Mouse (Mus musculus) hindbrain, embryonic 15.5 days (tissue): Measurements from ENCODE around the gene Wdfy3. TPM values are rescaled to one million over a fixed set of nuclear protein-coding genes. Genes with fewer than 3 reads are reported as not detected.

Source experiments
- ATAC-seq: fragments of 200-750 bp; cut with Nextera tagmentation; 2 replicates; pipeline ENCODE4 v1.8.0; 2017; ENCODE audit warnings: low read depth, moderate number of reproducible peaks, moderate TSS enrichment; ENCODE audit not compliant: low FRiP score
- H3K27ac ChIP-seq: fragments of 300-500 bp; sonication (generic); replicated peaks from 2 replicates; pipeline ENCODE4 v1.5.1; 2015; ENCODE audit warnings: mild to moderate bottlenecking, inconsistent platforms
- H3K27me3 ChIP-seq: fragments of 300-500 bp; sonication (generic); 2 replicates; pipeline ENCODE4 v1.6.1; 2015; ENCODE audit warnings: control low read depth, inconsistent platforms
- H3K36me3 ChIP-seq: fragments of 300-500 bp; sonication (generic); 2 replicates; pipeline ENCODE4 v1.6.1; 2015; ENCODE audit warnings: control low read depth, inconsistent platforms
- H3K4me1 ChIP-seq: fragments of 300-500 bp; sonication (generic); replicated peaks from 2 replicates; pipeline ENCODE4 v1.6.1; 2015; ENCODE audit warnings: control low read depth, inconsistent platforms
- H3K4me2 ChIP-seq: fragments of 300-500 bp; sonication (generic); 2 replicates; pipeline ENCODE4 v1.6.1; 2015; ENCODE audit warnings: moderate library complexity, mild to moderate bottlenecking, inconsistent platforms
- H3K4me3 ChIP-seq: fragments of 300-500 bp; sonication (generic); 2 replicates; pipeline ENCODE4 v1.5.1; 2015; ENCODE audit warnings: mild to moderate bottlenecking, inconsistent platforms
- H3K9ac ChIP-seq: fragments of 300-500 bp; sonication (generic); 2 replicates; pipeline ENCODE4 v1.6.1; 2015; ENCODE audit warnings: inconsistent platforms
- H3K9me3 ChIP-seq: fragments of 300-500 bp; sonication (generic); 2 replicates; pipeline ENCODE4 v1.6.1; 2016; ENCODE audit warnings: control low read depth, inconsistent platforms
- WGBS: fragments of 180-500 bp; shearing (Covaris S2); methylation state at CpG from one replicate; pipeline ENCODE4 v1.1.7; 2015; 5-methylcytosine and 5-hydroxymethylcytosine counted together
- polyA plus RNA-seq: library from polyadenylated mRNA; unstranded; fragments of >200 nt; fragmentation: Nextera tagmentation; extraction: Ambion mirVana; gene quantifications from 2 replicates; pipeline ENCODE4 v1.2.1, GENCODE M21; 2015

Wdfy3 gene
- polyA plus RNA-seq, 1 experiment from 2014 or later = 27.4 TPM

- no peak overlapping the region for H3K27ac ChIP-seq
- no peak overlapping the region for H3K4me2 ChIP-seq
- 91% methylated on average over 13 of the region's 13 CpGs for WGBS
- no peak for ATAC-seq
- H3K4me1 ChIP-seq = peaks cover 5% of the 10 kb centered on the region
- no peak overlapping the region for H3K9ac ChIP-seq
- no peak overlapping the region for H3K4me3 ChIP-seq
- no peaks in the 10 kb centered on the region for H3K9me3 ChIP-seq
- H3K36me3 ChIP-seq = peaks cover 30% of the 10 kb centered on the region
- H3K27me3 ChIP-seq = no peaks in the 10 kb centered on the region
These were observed 110.4 kb downstream of the Wdfy3 start for GRCm38 (mm10) chr5:101959369-101959768.

GRCm38 (mm10) chr5:101958941-101959340 is 110.8 kb downstream of the Wdfy3 start:
- no peak for ATAC-seq
- Histone ChIP-seq H3K27me3 (no peaks in the 10 kb centered on the region), H3K4me1 (peaks cover 5% of the 10 kb centered on the region), H3K27ac (no peak overlapping the region), H3K4me2 (no peak overlapping the region), H3K36me3 (peaks cover 30% of the 10 kb centered on the region), H3K9me3 (no peaks in the 10 kb centered on the region), H3K4me3 (no peak overlapping the region), H3K9ac (no peak overlapping the region)
- WGBS = 71% methylated on average over 4 of the region's 4 CpGs

GRCm38 (mm10) chr5:101957419-101957818 is 112.3 kb downstream of the Wdfy3 start:
- no peak overlapping the region for H3K9ac ChIP-seq
- no peaks in the 10 kb centered on the region for H3K27me3 ChIP-seq
- 89% methylated on average over 8 of the region's 8 CpGs for WGBS
- H3K9me3 ChIP-seq = no peaks in the 10 kb centered on the region
- no peak overlapping the region for H3K27ac ChIP-seq
- peaks cover 37% of the 10 kb centered on the region for H3K36me3 ChIP-seq
- no peaks in the 10 kb centered on the region for H3K4me1 ChIP-seq
- H3K4me3 ChIP-seq = no peak overlapping the region
- ATAC-seq = no peak
- H3K4me2 ChIP-seq = no peak overlapping the region

GRCm38 (mm10) chr5:101954393-101955340 is 115.1 kb downstream of the Wdfy3 start:
- Histone ChIP-seq H3K27me3 (no peaks in the 10 kb centered on the region), H3K4me2 (no peak overlapping the region), H3K9me3 (no peaks in the 10 kb centered on the region), H3K4me1 (no peaks in the 10 kb centered on the region), H3K27ac (no peak overlapping the region), H3K4me3 (no peak overlapping the region), H3K9ac (no peak overlapping the region), H3K36me3 (peaks cover 45% of the 10 kb centered on the region)
- 85% methylated on average over 16 of the region's 16 CpGs for WGBS
- ATAC-seq = no peak

- no peak overlapping the region for H3K9ac ChIP-seq
- no peak overlapping the region for H3K27ac ChIP-seq
- no peak overlapping the region for H3K4me2 ChIP-seq
- no peaks in the 10 kb centered on the region for H3K4me1 ChIP-seq
- H3K9me3 ChIP-seq = no peaks in the 10 kb centered on the region
- no peak for ATAC-seq
- H3K4me3 ChIP-seq = no peak overlapping the region
- no peaks in the 10 kb centered on the region for H3K27me3 ChIP-seq
- peaks cover 60% of the 10 kb centered on the region for H3K36me3 ChIP-seq
- 83% methylated on average over 1 of the region's 1 CpGs for WGBS
These were observed 117.8 kb downstream of the Wdfy3 start for GRCm38 (mm10) chr5:101951918-101952317.

GRCm38 (mm10) chr5:101949323-101949722 is 120.4 kb downstream of the Wdfy3 start:
- no peaks in the 10 kb centered on the region for H3K27me3 ChIP-seq
- no peak overlapping the region for H3K4me2 ChIP-seq
- no peak overlapping the region for H3K4me3 ChIP-seq
- no peak overlapping the region for H3K27ac ChIP-seq
- peaks cover 57% of the 10 kb centered on the region for H3K36me3 ChIP-seq
- H3K9me3 ChIP-seq = no peaks in the 10 kb centered on the region
- no peaks in the 10 kb centered on the region for H3K4me1 ChIP-seq
- WGBS = 63% methylated on average over 8 of the region's 8 CpGs
- H3K9ac ChIP-seq = no peak overlapping the region
- ATAC-seq = no peak

- Histone ChIP-seq H3K9ac (no peak overlapping the region), H3K4me1 (no peaks in the 10 kb centered on the region), H3K4me2 (no peak overlapping the region), H3K4me3 (no peak overlapping the region), H3K27ac (no peak overlapping the region), H3K27me3 (no peaks in the 10 kb centered on the region), H3K9me3 (no peaks in the 10 kb centered on the region), H3K36me3 (peaks cover 62% of the 10 kb centered on the region)
- no peak for ATAC-seq
- 91% methylated on average over 7 of the region's 7 CpGs for WGBS
These were observed 121.1 kb downstream of the Wdfy3 start for GRCm38 (mm10) chr5:101948641-101949040.

- H3K36me3 ChIP-seq = peaks cover 71% of the 10 kb centered on the region
- no peak overlapping the region for H3K27ac ChIP-seq
- ATAC-seq = no peak
- 92% methylated on average over 5 of the region's 5 CpGs for WGBS
- H3K27me3 ChIP-seq = no peaks in the 10 kb centered on the region
- no peaks in the 10 kb centered on the region for H3K4me1 ChIP-seq
- no peaks in the 10 kb centered on the region for H3K9me3 ChIP-seq
- H3K4me2 ChIP-seq = no peak overlapping the region
- no peak overlapping the region for H3K9ac ChIP-seq
- no peak overlapping the region for H3K4me3 ChIP-seq
These were observed 124.0 kb downstream of the Wdfy3 start for GRCm38 (mm10) chr5:101945731-101946130.

GRCm38 (mm10) chr5:101937909-101938596 is 131.7 kb downstream of the Wdfy3 start:
- H3K9ac ChIP-seq = no peak overlapping the region
- H3K9me3 ChIP-seq = no peaks in the 10 kb centered on the region
- H3K27me3 ChIP-seq = no peaks in the 10 kb centered on the region
- H3K4me3 ChIP-seq = no peak overlapping the region
- no peak overlapping the region for H3K4me2 ChIP-seq
- H3K36me3 ChIP-seq = peaks cover 66% of the 10 kb centered on the region
- WGBS = 92% methylated on average over 13 of the region's 13 CpGs
- no peak for ATAC-seq
- H3K4me1 ChIP-seq = peaks cover 6% of the 10 kb centered on the region; the same call in 1 of the 2 replicates
- no peak overlapping the region for H3K27ac ChIP-seq

- no peak for ATAC-seq
- Histone ChIP-seq H3K4me1 (peaks cover 6% of the 10 kb centered on the region; the same call in 1 of the 2 replicates), H3K9ac (no peak overlapping the region), H3K36me3 (peaks cover 60% of the 10 kb centered on the region), H3K4me3 (no peak overlapping the region), H3K4me2 (no peak overlapping the region), H3K27ac (no peak overlapping the region), H3K9me3 (no peaks in the 10 kb centered on the region), H3K27me3 (no peaks in the 10 kb centered on the region)
- WGBS = 84% methylated on average over 21 of the region's 21 CpGs
These were observed 132.4 kb downstream of the Wdfy3 start for GRCm38 (mm10) chr5:101937362-101937761.

GRCm38 (mm10) chr5:101935893-101936292 is 133.8 kb downstream of the Wdfy3 start:
- Histone ChIP-seq H3K9me3 (no peaks in the 10 kb centered on the region), H3K4me2 (no peak overlapping the region), H3K27me3 (no peaks in the 10 kb centered on the region), H3K27ac (peak overlapping the region; percentile 25), H3K36me3 (peaks cover 47% of the 10 kb centered on the region), H3K4me3 (no peak overlapping the region), H3K4me1 (peaks cover 6% of the 10 kb centered on the region; the same call in 1 of the 2 replicates), H3K9ac (no peak overlapping the region)
- WGBS = 54% methylated on average over 16 of the region's 16 CpGs
- peak; percentile 72; the same call in 1 of the 2 replicates for ATAC-seq

- Histone ChIP-seq H3K4me2 (no peak overlapping the region), H3K9ac (no peak overlapping the region), H3K4me3 (no peak overlapping the region), H3K27ac (no peak overlapping the region), H3K4me1 (peaks cover 6% of the 10 kb centered on the region; the same call in 1 of the 2 replicates), H3K9me3 (no peaks in the 10 kb centered on the region), H3K27me3 (no peaks in the 10 kb centered on the region), H3K36me3 (peaks cover 48% of the 10 kb centered on the region)
- no peak for ATAC-seq
- 82% methylated on average over 7 of the region's 7 CpGs for WGBS
These were observed 135.1 kb downstream of the Wdfy3 start for GRCm38 (mm10) chr5:101934629-101935028.
